Mouse (Mus musculus) hindbrain, embryonic 13.5 days (tissue): Measurements from ENCODE around the gene Arid3a. TPM values are rescaled to one million over a fixed set of nuclear protein-coding genes. Genes with fewer than 3 reads are reported as not detected.
A peak's percentile ranks its signal among the peaks of the same experiment; 100 is the strongest.
"Not testable (repeated sequence)": the region's sequence is repeated elsewhere in the genome, so short reads cannot be mapped to it uniquely, and the experiment has no call there.

Source experiments
- ATAC-seq: fragments of 200-750 bp; cut with Nextera tagmentation; 2 replicates; pipeline ENCODE4 v1.8.0; 2017; ENCODE audit warnings: moderate TSS enrichment; ENCODE audit not compliant: low FRiP score
- H3K27ac ChIP-seq: fragments of 300-500 bp; sonication (generic); 2 replicates; pipeline ENCODE4 v1.5.1; 2015; ENCODE audit warnings: inconsistent platforms, mild to moderate bottlenecking, moderate library complexity
- H3K27me3 ChIP-seq: fragments of 300-500 bp; sonication (generic); 2 replicates; pipeline ENCODE4 v1.6.1; 2015; ENCODE audit warnings: mild to moderate bottlenecking, inconsistent platforms
- H3K36me3 ChIP-seq: fragments of 300-500 bp; sonication (generic); 2 replicates; pipeline ENCODE4 v1.6.1; 2015; ENCODE audit warnings: mild to moderate bottlenecking, inconsistent platforms
- H3K4me1 ChIP-seq: fragments of 300-500 bp; sonication (generic); replicated peaks from 2 replicates; pipeline ENCODE4 v1.6.1; 2015; ENCODE audit warnings: inconsistent platforms
- H3K4me2 ChIP-seq: fragments of 300-500 bp; sonication (generic); 2 replicates; pipeline ENCODE4 v1.6.1; 2015; ENCODE audit warnings: inconsistent platforms, mild to moderate bottlenecking, moderate library complexity
- H3K4me3 ChIP-seq: fragments of 300-500 bp; sonication (generic); 2 replicates; pipeline ENCODE4 v1.5.1; 2015; ENCODE audit warnings: mild to moderate bottlenecking, inconsistent platforms
- H3K9ac ChIP-seq: fragments of 300-500 bp; sonication (generic); 2 replicates; pipeline ENCODE4 v1.6.1; 2015; ENCODE audit warnings: mild to moderate bottlenecking, inconsistent platforms
- H3K9me3 ChIP-seq: fragments of 300-500 bp; sonication (generic); 2 replicates; pipeline ENCODE4 v1.6.1; 2016; ENCODE audit warnings: inconsistent platforms
- WGBS: fragments of 180-500 bp; shearing (Covaris S2); methylation state at CpG from one replicate; pipeline ENCODE4 v1.1.7; 2015; 5-methylcytosine and 5-hydroxymethylcytosine counted together
- polyA plus RNA-seq: library from polyadenylated mRNA; unstranded; fragments of >200 nt; fragmentation: Nextera tagmentation; extraction: Ambion mirVana; gene quantifications from 2 replicates; pipeline ENCODE4 v1.2.1, GENCODE M21; 2015

The Arid3a gene
- polyA plus RNA-seq, 1 experiment from 2014 or later = 3.5 TPM

DNA sequence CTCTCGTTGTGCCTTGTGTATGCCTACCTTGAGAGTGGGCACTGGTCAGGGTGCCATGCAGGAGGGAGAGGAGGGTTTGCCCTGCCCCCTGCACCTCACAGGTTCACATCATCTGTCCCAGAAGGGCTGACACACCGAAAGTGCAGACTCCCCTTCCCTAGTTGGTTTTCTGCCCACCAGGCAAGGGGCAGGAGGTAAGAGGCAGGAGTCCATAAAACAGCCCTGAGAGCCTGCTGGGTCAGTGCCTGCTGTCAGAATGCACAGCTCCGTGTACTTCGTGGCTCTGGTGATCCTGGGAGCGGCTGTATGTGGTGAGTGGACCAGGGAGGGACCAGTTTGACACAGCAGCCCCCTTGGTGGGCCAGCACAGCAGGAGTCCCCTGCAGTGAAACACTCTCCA, 36.2 kb upstream of the Arid3a start, which contains the start of gene Cfd:
Gene Cfd (plus strand): TSS at position 184 of the 400 bp plus-strand sequence.
- WGBS = 42% methylated on average over 5 of the region's 5 CpGs
- H3K9ac ChIP-seq = no peak within 1 kb of the TSS
- no peak within 1 kb of the TSS for H3K4me3 ChIP-seq
- H3K27me3 ChIP-seq = peaks cover 18% of the 10 kb centered on the region
- H3K4me1 ChIP-seq = no peaks in the 10 kb centered on the region
- no peaks in the 10 kb centered on the region for H3K9me3 ChIP-seq
- no peak within 1 kb of the TSS for H3K27ac ChIP-seq
- no peak for ATAC-seq
- no peak within 1 kb of the TSS for H3K4me2 ChIP-seq
- peaks cover 19% of the 10 kb centered on the region for H3K36me3 ChIP-seq

DNA sequence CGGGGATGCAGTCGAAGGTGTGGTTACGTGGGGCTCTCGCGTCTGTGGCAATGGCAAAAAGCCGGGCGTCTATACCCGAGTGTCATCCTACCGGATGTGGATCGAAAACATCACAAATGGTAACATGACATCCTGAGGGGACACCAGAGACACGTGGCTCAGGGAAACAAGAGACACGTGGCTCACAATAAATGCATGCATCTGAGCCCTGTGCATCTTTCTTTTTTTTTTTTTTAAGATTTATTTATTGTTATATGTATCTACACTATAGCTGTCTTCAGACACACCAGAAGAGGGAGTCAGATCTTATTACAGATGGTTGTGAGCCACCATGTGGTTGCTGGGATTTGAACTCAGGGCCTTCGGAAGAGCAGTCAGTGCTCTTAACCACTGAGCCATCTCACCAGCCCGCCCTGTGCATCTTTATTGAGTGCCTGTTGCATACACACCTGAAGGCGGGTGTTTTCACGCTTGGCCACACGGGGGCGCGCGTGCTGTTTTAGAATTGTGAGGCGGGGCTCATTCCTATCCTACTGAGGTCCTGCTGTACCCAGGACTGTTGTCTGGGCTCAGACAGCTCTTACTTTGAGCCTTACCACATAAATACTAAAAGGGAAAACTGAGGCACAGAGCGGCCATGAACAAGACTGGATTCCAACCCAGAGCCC, 34.3 kb upstream of the Arid3a start:
- peaks cover 26% of the 10 kb centered on the region for H3K27me3 ChIP-seq
- ATAC-seq = peak; percentile 22; the same call in 1 of the 2 replicates
- not testable (repeated sequence) for H3K4me3 ChIP-seq, H3K9ac ChIP-seq, H3K9me3 ChIP-seq, H3K27ac ChIP-seq, H3K4me2 ChIP-seq, H3K4me1 ChIP-seq
- WGBS = 47% methylated on average over 22 of the region's 22 CpGs
- H3K36me3 ChIP-seq = peaks cover 38% of the 10 kb centered on the region

DNA sequence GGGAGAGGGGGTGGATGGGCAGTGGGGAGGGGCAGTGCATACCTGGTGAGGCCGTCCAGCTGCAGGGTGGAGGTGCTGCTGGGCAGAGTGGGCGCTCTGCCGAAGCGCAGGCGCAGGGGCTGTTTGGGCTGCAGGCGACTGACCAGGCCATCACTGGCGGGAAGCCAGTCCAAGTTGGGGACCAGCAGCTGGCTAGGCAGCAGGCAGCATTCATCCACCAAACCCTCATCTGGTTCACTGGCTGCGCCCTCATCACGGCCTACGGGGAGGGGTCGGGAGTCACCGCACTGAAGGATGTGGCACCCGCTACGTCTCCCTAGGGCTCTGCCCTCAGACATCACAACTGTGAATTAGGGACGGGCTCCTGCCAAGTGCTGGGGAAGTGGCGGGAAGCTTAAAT, 30.5 kb upstream of the Arid3a start:
- Histone ChIP-seq H3K27me3 (peaks cover 27% of the 10 kb centered on the region), H3K9me3 (no peaks in the 10 kb centered on the region), H3K4me3 (no peak overlapping the region), H3K27ac (no peak overlapping the region), H3K9ac (no peak overlapping the region), H3K36me3 (peaks cover 55% of the 10 kb centered on the region), H3K4me1 (peaks cover 10% of the 10 kb centered on the region), H3K4me2 (no peak overlapping the region)
- 92% methylated on average over 16 of the region's 16 CpGs for WGBS
- ATAC-seq = no peak

DNA sequence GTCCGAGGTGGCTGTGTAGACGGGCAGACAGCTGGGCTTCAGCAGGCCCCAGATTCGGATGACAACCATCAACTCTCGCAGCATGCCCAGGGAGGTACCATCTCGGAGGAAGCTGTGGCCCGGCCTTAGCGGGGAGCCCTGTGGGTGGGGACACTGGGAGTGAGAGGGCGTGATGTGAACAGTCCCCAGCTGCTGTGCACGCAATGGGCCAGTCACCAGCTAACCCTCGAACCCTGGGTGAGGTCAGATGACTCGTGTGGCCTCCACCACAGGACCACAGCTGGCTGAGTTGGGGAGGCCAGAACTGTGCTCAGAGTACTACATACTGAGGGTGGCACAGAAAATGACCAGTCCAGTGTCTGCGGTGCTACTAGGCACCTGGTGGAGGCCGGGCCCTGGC, 30.0 kb upstream of the Arid3a start:
- H3K27ac ChIP-seq = no peak overlapping the region
- H3K4me2 ChIP-seq = no peak overlapping the region
- WGBS = 89% methylated on average over 13 of the region's 13 CpGs
- no peaks in the 10 kb centered on the region for H3K9me3 ChIP-seq
- no peak for ATAC-seq
- no peak overlapping the region for H3K4me3 ChIP-seq
- H3K27me3 ChIP-seq = peaks cover 24% of the 10 kb centered on the region
- H3K4me1 ChIP-seq = peaks cover 12% of the 10 kb centered on the region
- no peak overlapping the region for H3K9ac ChIP-seq
- peaks cover 55% of the 10 kb centered on the region for H3K36me3 ChIP-seq

DNA sequence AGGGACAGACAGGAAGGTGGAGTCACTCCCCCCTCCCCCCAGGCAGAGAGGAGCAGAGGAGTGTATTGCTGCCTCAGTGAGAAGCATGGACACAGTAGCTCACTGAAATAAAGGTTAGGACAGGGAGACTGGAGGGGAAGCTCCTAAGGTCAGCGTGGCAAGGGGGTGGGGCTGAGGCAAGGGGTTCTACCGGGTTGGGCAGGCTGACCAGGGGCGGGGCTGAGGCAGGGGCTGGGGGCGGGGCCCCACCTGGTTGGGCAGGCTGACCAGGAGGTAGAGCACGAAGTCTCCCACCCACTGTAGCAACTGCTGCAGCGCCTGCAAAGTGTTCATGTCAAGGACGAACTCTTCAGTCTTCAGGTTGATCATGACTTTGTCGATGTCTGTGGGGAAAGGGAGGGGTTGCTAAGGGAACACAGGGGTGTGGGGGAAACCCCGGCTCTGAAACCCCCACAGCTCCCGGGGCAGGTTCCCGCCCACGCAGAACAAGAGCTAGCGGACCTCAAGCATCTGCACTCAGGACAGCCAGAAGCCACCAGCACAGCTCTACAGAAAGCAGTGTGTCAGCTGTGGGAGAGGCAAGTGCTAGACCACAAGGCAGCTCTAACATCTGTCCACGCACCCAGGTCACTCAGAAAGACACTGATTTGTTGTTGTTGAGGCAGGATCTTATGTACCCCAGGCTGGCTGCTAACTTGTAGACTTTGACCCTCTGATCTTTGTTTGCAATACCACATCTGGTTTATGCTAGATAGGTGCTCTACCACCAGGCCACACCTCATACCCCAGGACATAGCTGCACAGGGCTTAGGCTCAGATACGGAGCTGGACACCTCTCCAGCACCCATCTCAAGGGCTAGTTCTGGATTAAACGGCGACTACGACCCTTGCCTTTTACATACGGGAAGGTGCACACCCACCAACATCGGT, 29.3 kb upstream of the Arid3a start:
- ATAC-seq = no peak

DNA sequence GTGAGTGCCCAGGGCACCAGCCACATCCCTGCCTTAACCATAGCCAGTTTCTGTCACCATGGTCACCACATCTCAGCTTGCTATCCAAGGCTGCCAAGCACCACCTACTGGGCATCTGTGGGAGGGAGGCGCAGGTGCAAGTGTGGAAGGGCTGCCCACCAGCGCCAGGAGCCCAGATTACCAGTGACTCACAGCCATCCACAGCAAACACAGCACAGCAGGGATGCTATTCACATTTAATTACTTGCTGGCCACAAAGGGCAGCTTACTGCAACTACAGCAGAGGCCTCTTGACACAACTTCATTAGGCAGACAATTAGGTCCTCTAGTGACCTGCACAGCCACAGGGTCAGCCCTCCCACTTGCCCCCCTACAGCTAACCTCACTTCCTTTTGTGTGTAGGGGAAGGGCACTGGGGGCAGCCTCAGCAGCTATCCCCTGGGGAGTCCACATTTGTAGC, 25.9 kb upstream of the Arid3a start:
- Histone ChIP-seq H3K9me3 (no peaks in the 10 kb centered on the region), H3K4me2 (no peak overlapping the region)

More for the DNA sequence above, 29.3 kb upstream of the Arid3a start:
- Histone ChIP-seq H3K4me3 (no peak overlapping the region), H3K36me3 (peaks cover 59% of the 10 kb centered on the region), H3K4me1 (peaks cover 12% of the 10 kb centered on the region), H3K27ac (no peak overlapping the region), H3K9me3 (no peaks in the 10 kb centered on the region), H3K4me2 (no peak overlapping the region), H3K9ac (peak overlapping the region; percentile 19; the same call in 1 of the 2 replicates), H3K27me3 (peaks cover 24% of the 10 kb centered on the region)
- 51% methylated on average over 19 of the region's 20 CpGs for WGBS

DNA sequence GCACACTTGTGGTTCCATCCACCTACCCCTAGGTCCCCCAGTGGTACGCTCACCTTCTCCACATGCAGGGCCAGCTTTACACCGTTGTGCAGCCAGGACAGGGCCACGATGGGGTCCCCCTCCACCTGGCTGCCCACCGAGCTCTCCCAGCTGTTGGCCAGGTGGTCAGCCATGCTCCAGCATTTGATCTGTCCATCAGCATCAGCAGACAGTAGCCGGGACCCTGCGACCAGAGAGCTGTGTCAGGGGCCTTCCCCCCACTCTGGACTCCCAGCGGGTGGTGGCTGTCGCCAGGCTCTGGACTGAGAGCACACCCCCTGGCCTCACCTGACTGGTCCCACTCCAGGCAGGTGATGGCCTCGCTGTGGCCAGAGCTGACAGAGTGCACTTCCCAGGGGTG, 20.1 kb upstream of the Arid3a start:
- no peak overlapping the region for H3K4me3 ChIP-seq
- peaks cover 60% of the 10 kb centered on the region for H3K36me3 ChIP-seq
- 97% methylated on average over 9 of the region's 9 CpGs for WGBS
- H3K4me1 ChIP-seq = peaks cover 14% of the 10 kb centered on the region
- no peaks in the 10 kb centered on the region for H3K9me3 ChIP-seq
- H3K4me2 ChIP-seq = no peak overlapping the region
- ATAC-seq = no peak
- 0 out of 2 replicates have a peak, but pooled peaks cover 5% of the 10 kb centered on the region for H3K27me3 ChIP-seq
- no peak overlapping the region for H3K27ac ChIP-seq
- H3K9ac ChIP-seq = 0 out of 2 replicates have a peak overlapping the region, but pooled peaks have one; percentile 5

More for the DNA sequence above, 25.9 kb upstream of the Arid3a start:
- peak; percentile 65 for ATAC-seq
- H3K27me3 ChIP-seq = peaks cover 29% of the 10 kb centered on the region
- no peak overlapping the region for H3K4me3 ChIP-seq
- H3K36me3 ChIP-seq = peaks cover 70% of the 10 kb centered on the region
- peak overlapping the region; percentile 7 for H3K9ac ChIP-seq
- 14% methylated on average over 2 of the region's 2 CpGs for WGBS
- H3K27ac ChIP-seq = peak overlapping the region; percentile 58; the same call in 1 of the 2 replicates
- H3K4me1 ChIP-seq = peaks cover 12% of the 10 kb centered on the region

DNA sequence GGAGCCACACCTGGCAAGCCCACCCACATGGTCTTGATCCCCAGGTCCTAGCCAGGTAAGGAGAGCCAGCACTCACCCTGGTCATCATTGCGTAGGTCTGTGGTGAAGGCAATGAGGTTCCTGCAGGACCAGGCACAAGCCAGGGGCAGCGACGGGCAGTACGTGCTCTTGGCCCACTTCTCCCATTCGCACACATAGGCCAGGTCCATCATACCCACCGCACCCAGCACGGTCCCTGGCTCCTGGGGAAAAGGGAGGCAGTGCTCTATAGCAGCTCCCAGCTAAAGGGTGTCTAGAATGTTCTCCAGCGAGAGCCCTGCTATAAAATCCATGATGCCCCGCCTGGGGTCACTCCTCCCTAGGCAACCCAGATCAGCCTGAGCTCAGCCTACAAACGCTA, 19.4 kb upstream of the Arid3a start:
- Histone ChIP-seq H3K27ac (no peak overlapping the region), H3K9me3 (no peaks in the 10 kb centered on the region), H3K4me1 (peaks cover 14% of the 10 kb centered on the region), H3K4me2 (no peak overlapping the region), H3K9ac (no peak overlapping the region), H3K27me3 (0 out of 2 replicates have a peak, but pooled peaks cover 5% of the 10 kb centered on the region), H3K4me3 (no peak overlapping the region), H3K36me3 (peaks cover 64% of the 10 kb centered on the region)
- whole genome bisulfite sequencing = 94% methylated on average over 10 of the region's 10 CpGs
- ATAC-seq = no peak

DNA sequence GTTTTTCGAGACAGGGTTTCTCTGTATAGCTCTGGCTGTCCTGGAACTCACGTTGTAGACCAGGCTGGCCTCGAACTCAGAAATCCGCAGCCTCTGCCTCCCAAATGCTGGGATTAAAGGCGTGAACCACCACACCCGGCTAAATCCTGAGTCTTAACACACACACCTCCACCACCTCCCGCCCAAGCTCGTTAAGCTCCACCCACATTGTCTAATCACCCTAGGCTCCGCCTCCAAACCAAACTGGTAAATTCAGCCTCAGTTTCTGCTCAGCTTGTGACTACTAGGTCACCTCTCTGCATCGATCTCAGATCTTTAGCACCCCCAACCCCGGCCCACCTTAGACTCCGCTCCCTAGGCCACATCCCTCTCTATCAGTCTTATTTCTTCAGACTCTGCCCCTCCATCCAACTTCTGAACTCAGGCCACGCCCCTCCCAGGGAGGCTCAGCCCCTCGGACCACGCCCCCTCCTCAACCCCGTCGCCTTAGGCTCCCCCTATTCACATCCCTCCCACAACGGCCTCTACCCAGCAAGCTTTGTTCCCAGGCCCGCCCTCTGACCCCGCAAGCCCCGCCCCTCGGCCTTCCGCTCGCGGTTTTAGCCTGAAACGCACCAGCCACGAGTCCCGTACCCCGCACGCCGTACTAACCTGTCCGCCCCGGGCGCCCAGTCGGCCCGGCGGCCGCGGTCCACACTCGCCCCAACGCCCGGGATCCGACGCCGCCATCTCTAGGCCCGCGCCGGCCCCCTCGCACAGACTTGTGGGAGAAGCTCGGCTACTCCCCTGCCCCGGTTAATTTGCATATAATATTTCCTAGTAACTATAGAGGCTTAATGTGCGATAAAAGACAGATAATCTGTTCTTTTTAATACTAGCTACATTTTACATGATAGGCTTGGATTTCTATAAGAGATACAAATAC, 18.4 kb upstream of the Arid3a start, which contains the start of gene Med16:
Gene Med16 (minus strand): TSS at position 757 of the 925 bp plus-strand sequence.
- peak; percentile 92 for ATAC-seq
- 2% methylated on average over 52 of the region's 52 CpGs for WGBS
- peaks cover 61% of the 10 kb centered on the region for H3K36me3 ChIP-seq
- no peaks in the 10 kb centered on the region for H3K27me3 ChIP-seq
- peak within 1 kb of the TSS; percentile 85 for H3K9ac ChIP-seq
- peak within 1 kb of the TSS; percentile 63 for H3K4me3 ChIP-seq
- peak within 1 kb of the TSS; percentile 98 for H3K27ac ChIP-seq
- peak within 1 kb of the TSS; percentile 53 for H3K4me2 ChIP-seq
- H3K9me3 ChIP-seq = no peaks in the 10 kb centered on the region
- peaks cover 14% of the 10 kb centered on the region for H3K4me1 ChIP-seq

DNA sequence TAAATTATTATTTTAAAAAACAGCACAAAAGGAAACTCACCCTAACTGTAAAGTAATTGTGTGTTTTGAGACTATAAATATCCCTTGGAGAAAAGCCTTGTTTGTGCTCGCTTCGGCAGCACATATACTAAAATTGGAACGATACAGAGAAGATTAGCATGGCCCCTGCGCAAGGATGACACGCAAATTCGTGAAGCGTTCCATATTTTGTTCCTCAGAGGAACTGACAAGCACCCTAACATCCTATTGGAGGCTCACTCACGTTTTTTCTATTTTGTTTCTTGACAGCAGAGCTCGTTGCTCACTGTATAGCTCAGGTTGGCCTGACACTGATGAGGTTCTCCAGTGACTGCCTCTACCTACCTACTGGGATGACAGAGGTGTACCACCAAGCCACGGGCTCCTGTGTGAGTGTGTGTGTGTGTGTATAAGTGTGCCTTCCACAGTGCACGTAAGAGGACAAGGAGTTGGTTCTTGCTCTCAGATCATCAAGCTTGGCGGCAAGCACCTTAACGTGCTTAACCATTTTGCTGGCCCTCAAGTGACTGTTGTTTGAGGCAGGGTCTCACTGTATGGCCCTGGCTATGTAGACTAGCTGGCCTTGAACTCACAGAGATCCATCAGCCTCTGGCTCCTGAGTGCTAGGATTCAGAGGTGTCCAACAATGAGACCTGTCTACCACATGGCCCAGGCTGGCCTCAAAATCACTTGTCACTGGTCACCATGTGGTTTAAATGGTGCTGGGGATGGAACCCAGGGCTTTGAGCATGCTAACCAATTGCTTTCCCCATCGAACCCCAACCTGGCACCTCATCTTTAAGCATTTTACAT, 17.5 kb upstream of the Arid3a start:
- H3K9me3 ChIP-seq = no peaks in the 10 kb centered on the region
- H3K4me2 ChIP-seq = peak overlapping the region; percentile 53
- H3K9ac ChIP-seq = peak overlapping the region; percentile 64
- H3K4me3 ChIP-seq = peak overlapping the region; percentile 63
- peak overlapping the region; percentile 98 for H3K27ac ChIP-seq
- H3K36me3 ChIP-seq = peaks cover 54% of the 10 kb centered on the region
- no peaks in the 10 kb centered on the region for H3K27me3 ChIP-seq
- WGBS = 25% methylated on average over 14 of the region's 14 CpGs
- ATAC-seq = peak; percentile 50
- H3K4me1 ChIP-seq = peaks cover 20% of the 10 kb centered on the region

DNA sequence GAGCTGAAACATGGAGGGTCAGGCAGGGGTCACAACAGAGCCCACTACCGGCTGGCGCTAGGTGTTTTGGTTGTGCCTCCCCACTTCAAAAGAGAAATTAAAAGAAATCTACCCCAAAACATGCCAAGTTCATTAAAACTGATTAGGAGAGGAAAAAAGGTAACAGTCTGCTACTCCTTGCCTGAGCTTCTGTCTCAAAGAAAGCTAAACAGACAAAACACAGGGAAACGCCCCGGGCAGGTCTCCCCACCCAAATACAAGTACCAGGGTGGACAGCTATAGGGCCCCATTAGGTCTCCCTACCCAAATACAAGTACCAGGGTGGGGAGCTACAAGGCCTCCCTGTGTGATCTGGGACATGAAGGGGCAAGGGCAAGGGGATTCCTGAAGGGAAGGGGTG, 16.3 kb upstream of the Arid3a start, which contains the start of gene Gm26602:
Gene Gm26602 (plus strand): TSS at position 301 of the 400 bp plus-strand sequence.
- Histone ChIP-seq H3K27ac (peak within 1 kb of the TSS; percentile 98), H3K36me3 (peaks cover 43% of the 10 kb centered on the region), H3K9ac (peak within 1 kb of the TSS; percentile 64; the same call in 1 of the 2 replicates), H3K27me3 (no peaks in the 10 kb centered on the region), H3K9me3 (no peaks in the 10 kb centered on the region), H3K4me2 (0 out of 2 replicates have a peak within 1 kb of the TSS, but pooled peaks have one; percentile 53), H3K4me1 (peaks cover 32% of the 10 kb centered on the region), H3K4me3 (peak within 1 kb of the TSS; percentile 22; the same call in 1 of the 2 replicates)
- no peak for ATAC-seq
- 95% methylated on average over 4 of the region's 4 CpGs for WGBS
